Mouse (Mus musculus) heart, postnatal 0 days (tissue): ENCODE results near the gene Zfp607b.

Source experiments
- CTCF ChIP-seq: IDR thresholded peaks from 2 replicates; pipeline ENCODE4 v1.5.1; 2016; ENCODE audit warnings: antibody characterized with exemption, control low read depth, low read depth
- EP300 ChIP-seq: IDR thresholded peaks from 2 replicates; pipeline ENCODE4 v1.6.1; 2016; ENCODE audit warnings: antibody characterized with exemption, low read depth

GRCm38 (mm10) chr7:27644471-27644870 is 44.7 kb upstream of the Zfp607b start:
- TF ChIP-seq EP300, result no peak
- TF ChIP-seq CTCF, result peak; percentile 15; the same call in 1 of the 2 replicates
